Mouse (Mus musculus) C2C12 (cell line): ENCODE measurements around the gene Btbd11.

Source experiments
- MAX ChIP-seq: IDR thresholded peaks from one replicate; pipeline ENCODE4 v1.6.1; 2011; ENCODE audit warnings: mild to moderate bottlenecking, control low read depth
- USF1 ChIP-seq: IDR thresholded peaks from one replicate; pipeline ENCODE4 v1.6.1; 2011; ENCODE audit warnings: low read depth, mild to moderate bottlenecking, control low read depth, moderate library complexity

- TF ChIP-seq MAX (no peak), USF1 (no peak)
These were observed 151.6 kb downstream of the Btbd11 start for GRCm38 (mm10) chr10:85538051-85538753.
